Mouse (Mus musculus) B cell, adult 2 months (primary cell): ENCODE data around the gene Klhdc8a.
"Not testable (repeated sequence)": the region's sequence is repeated elsewhere in the genome, so short reads cannot be mapped to it uniquely, and the experiment has no call there.

Source experiments
- DNase-seq, 2 experiments: peaks; one replicate each; pipeline ENCODE4 v3.0.0; 2022

The Klhdc8a gene

GRCm38 (mm10) chr1:132346134-132346851 lies 47.9 kb downstream of the Klhdc8a start:
- no peak for DNase-seq

- no peak for DNase-seq
Measured at GRCm38 (mm10) chr1:132346951-132347350, 48.5 kb downstream of the Klhdc8a start.

- no peak for DNase-seq
Measured at GRCm38 (mm10) chr1:132348401-132348800, 50.0 kb downstream of the Klhdc8a start.

- not testable (repeated sequence) for DNase-seq
Measured at GRCm38 (mm10) chr1:132349049-132349448, 50.6 kb downstream of the Klhdc8a start.

- DNase-seq, result not testable (repeated sequence)
Measured at GRCm38 (mm10) chr1:132349601-132350000, 51.2 kb downstream of the Klhdc8a start.

- DNase-seq, result no peak
Measured at GRCm38 (mm10) chr1:132351058-132351457, 52.6 kb downstream of the Klhdc8a start.

GRCm38 (mm10) chr1:132353389-132353788 lies 55.0 kb downstream of the Klhdc8a start:
- DNase-seq, result no peak

GRCm38 (mm10) chr1:132354234-132354633 lies 55.8 kb downstream of the Klhdc8a start:
- DNase-seq, result no peak

- DNase-seq, result no peak
Measured at GRCm38 (mm10) chr1:132355162-132355601, 56.8 kb downstream of the Klhdc8a start.

- DNase-seq, result peak; percentile 88 to 89
Measured at GRCm38 (mm10) chr1:132355841-132356242, 57.4 kb downstream of the Klhdc8a start.

GRCm38 (mm10) chr1:132356841-132357240 lies 58.4 kb downstream of the Klhdc8a start:
- no peak for DNase-seq
